Mouse (Mus musculus): ENCODE data around the gene Pax7. TPM values are rescaled to one million over a fixed set of nuclear protein-coding genes. Genes with fewer than 3 reads are reported as not detected.

The Pax7 gene
- total and polyA plus RNA-seq, 3 experiments, result not detected

GRCm38 (mm10) chr4:139716477-139717169 is 116.7 kb downstream of the Pax7 start:
- dilution Hi-C loops (cut with MboI; ENCODE audit: extremely low pct_ligation_motif_present, extremely low pct_unique_long_range_greater_than_20kb, low sequenced_read_pairs), result no loop called here
- no peak for TF ChIP-seq CTCF (conservative IDR thresholded peaks at IDR 0.05 in 1 of 2, IDR thresholded peaks at IDR 0.05 in 1 of 2; ENCODE audit: low read depth in 2 of 2, low read length in 2 of 2)
- no peak for TF ChIP-seq TBP (conservative IDR thresholded peaks at IDR 0.05; ENCODE audit: low read depth, low read length)
- TF ChIP-seq GABPA (IDR thresholded peaks at IDR 0.05; ENCODE audit: insufficient replicate concordance, low read depth, low read length), result no peak
- no peak for TF ChIP-seq MXI1 (IDR thresholded peaks at IDR 0.05; ENCODE audit: low read depth, low read length)
- no peak for TF ChIP-seq ZC3H11A (IDR thresholded peaks at IDR 0.05; ENCODE audit: low read depth, low read length)
- TF ChIP-seq E2F4 (IDR thresholded peaks at IDR 0.05; ENCODE audit: insufficient replicate concordance, low read depth, low read length), result no peak

GRCm38 (mm10) chr4:139715241-139715932 is 117.9 kb downstream of the Pax7 start:
- TF ChIP-seq KAT2A (IDR thresholded peaks at IDR 0.05; ENCODE audit: insufficient replicate concordance, low read length) (no peak), USF2 (conservative IDR thresholded peaks at IDR 0.05; ENCODE audit: low read depth, low read length) (no peak), CHD1 (IDR thresholded peaks at IDR 0.05; ENCODE audit: low read depth, low read length) (no peak), NELFE (IDR thresholded peaks at IDR 0.05; ENCODE audit: low read depth, low read length) (no peak), MEF2A (IDR thresholded peaks at IDR 0.05; ENCODE audit: borderline replicate concordance, low read depth, low read length) (no peak), ZKSCAN1 (IDR thresholded peaks at IDR 0.05; ENCODE audit: borderline replicate concordance, low read depth, low read length) (no peak), RAD21 (IDR thresholded peaks at IDR 0.05; ENCODE audit: low read depth, low read length) (no peak), POLR2AphosphoS2 (IDR thresholded peaks at IDR 0.05; ENCODE audit: low read depth, low read length) (no peak), TCF12 (IDR thresholded peaks at IDR 0.05; ENCODE audit: low read depth, low read length) (no peak), USF1 (IDR thresholded peaks at IDR 0.05; ENCODE audit: low read depth, low read length) (no peak), MAFK (IDR thresholded peaks at IDR 0.05; ENCODE audit: insufficient replicate concordance, low read length) (no peak), HCFC1 (IDR thresholded peaks at IDR 0.05; ENCODE audit: low read depth, low read length) (no peak)
- no peak overlapping the region for H3K9ac ChIP-seq (ENCODE audit: insufficient read depth, low read depth)

More at GRCm38 (mm10) chr4:139716477-139717169, 116.7 kb downstream of the Pax7 start:
- H3K4me2 ChIP-seq (ENCODE audit: insufficient read depth, low read depth, poor library complexity, severe bottlenecking), result no peak overlapping the region
- in situ Hi-C loops (cut with MboI; ENCODE audit: low pct_ligation_motif_present, low pct_unique_long_range_greater_than_20kb, low sequenced_read_pairs), result no loop called here
- no peak overlapping the region for H3K9ac ChIP-seq (ENCODE audit: insufficient read depth, low read depth)
- H3K9me3 ChIP-seq (replicated peaks; ENCODE audit: low read length), result no peaks in the 10 kb centered on the region
- no peaks in the 10 kb centered on the region for H3K4me1 ChIP-seq (ENCODE audit: control insufficient read depth in 1 of 2, insufficient read depth in 2 of 2)
- no peak overlapping the region for H3K27ac ChIP-seq (ENCODE audit: insufficient read depth, low read depth)
- no peak overlapping the region for H3K4me3 ChIP-seq (replicated peaks in 1 of 3; ENCODE audit: low read depth in 2 of 3, low read length in 2 of 3, poor library complexity in 1 of 3)
- peaks cover 73% of the 10 kb centered on the region for H3K27me3 ChIP-seq (replicated peaks)
- no peaks in the 10 kb centered on the region for H3K36me3 ChIP-seq (replicated peaks in 1 of 2; ENCODE audit: control insufficient read depth in 1 of 2, insufficient read depth in 1 of 2, low read length in 1 of 2)
- DNase-seq (ENCODE audit: extremely low read depth), result no peak
- H3K79me2 ChIP-seq (replicated peaks; ENCODE audit: control insufficient read depth, extremely low read depth, insufficient read depth, poor library complexity, severe bottlenecking), result no peaks in the 10 kb centered on the region

More at GRCm38 (mm10) chr4:139715241-139715932, 117.9 kb downstream of the Pax7 start:
- dilution Hi-C loops (cut with MboI; ENCODE audit: extremely low pct_ligation_motif_present, extremely low pct_unique_long_range_greater_than_20kb, low sequenced_read_pairs), result no loop called here
- no peaks in the 10 kb centered on the region for H3K79me2 ChIP-seq (replicated peaks; ENCODE audit: control insufficient read depth, extremely low read depth, insufficient read depth, poor library complexity, severe bottlenecking)
- no peaks in the 10 kb centered on the region for H3K9me3 ChIP-seq (replicated peaks; ENCODE audit: low read length)
- no peak overlapping the region for H3K4me3 ChIP-seq (replicated peaks in 1 of 3; ENCODE audit: low read depth in 2 of 3, low read length in 2 of 3, poor library complexity in 1 of 3)
- no peak overlapping the region for H3K4me2 ChIP-seq (ENCODE audit: insufficient read depth, low read depth, poor library complexity, severe bottlenecking)
- no peaks in the 10 kb centered on the region for H3K36me3 ChIP-seq (replicated peaks in 1 of 2; ENCODE audit: control insufficient read depth in 1 of 2, insufficient read depth in 1 of 2, low read length in 1 of 2)
- H3K4me1 ChIP-seq (ENCODE audit: control insufficient read depth in 1 of 2, insufficient read depth in 2 of 2), result no peaks in the 10 kb centered on the region
- no peak for DNase-seq (ENCODE audit: extremely low read depth)
- in situ Hi-C loops (cut with MboI; ENCODE audit: low pct_ligation_motif_present, low pct_unique_long_range_greater_than_20kb, low sequenced_read_pairs), result no loop called here
- peaks cover 79% of the 10 kb centered on the region for H3K27me3 ChIP-seq (replicated peaks)
- no peak overlapping the region for H3K27ac ChIP-seq (ENCODE audit: insufficient read depth, low read depth)

All from CH12.LX (cell line).